Mouse (Mus musculus) lung, postnatal 0 days (tissue): ENCODE data around the gene Susd4.
A peak's percentile ranks its signal among the peaks of the same experiment; 100 is the strongest.

Experiments used
- CTCF ChIP-seq: IDR thresholded peaks from 2 replicates; pipeline ENCODE4 v1.5.1; 2016; ENCODE audit warnings: antibody characterized with exemption, mild to moderate bottlenecking
- EP300 ChIP-seq: IDR thresholded peaks from 2 replicates; pipeline ENCODE4 v1.6.1; 2016; ENCODE audit warnings: antibody characterized with exemption, mild to moderate bottlenecking, control low read depth

DNA sequence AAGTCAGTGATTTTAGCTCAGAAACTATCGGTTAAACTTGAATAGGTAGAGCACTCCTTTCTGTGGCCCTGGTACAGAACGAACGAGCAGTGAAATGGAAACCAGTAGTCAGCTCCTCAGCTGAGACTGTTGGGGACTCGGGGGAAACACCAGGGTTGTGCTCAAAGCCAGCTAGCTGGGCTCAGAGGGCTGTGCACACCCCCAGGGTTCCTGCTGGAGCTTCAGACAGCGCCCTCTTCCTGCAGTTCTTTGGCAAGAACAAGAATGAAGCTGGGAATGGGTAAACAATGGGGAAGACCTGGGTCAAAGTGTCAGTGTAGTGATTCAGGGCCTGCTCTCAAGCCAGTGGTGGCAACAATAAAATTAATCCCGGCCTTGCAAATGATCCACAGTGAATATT, 88.5 kb downstream of the Susd4 start:
- no peak for TF ChIP-seq EP300
- TF ChIP-seq CTCF, result peak; percentile 49; the same call in 1 of the 2 replicates
